25 mouse cellular contexts compared by ENCODE assay signal in the genomic region with DNA sequence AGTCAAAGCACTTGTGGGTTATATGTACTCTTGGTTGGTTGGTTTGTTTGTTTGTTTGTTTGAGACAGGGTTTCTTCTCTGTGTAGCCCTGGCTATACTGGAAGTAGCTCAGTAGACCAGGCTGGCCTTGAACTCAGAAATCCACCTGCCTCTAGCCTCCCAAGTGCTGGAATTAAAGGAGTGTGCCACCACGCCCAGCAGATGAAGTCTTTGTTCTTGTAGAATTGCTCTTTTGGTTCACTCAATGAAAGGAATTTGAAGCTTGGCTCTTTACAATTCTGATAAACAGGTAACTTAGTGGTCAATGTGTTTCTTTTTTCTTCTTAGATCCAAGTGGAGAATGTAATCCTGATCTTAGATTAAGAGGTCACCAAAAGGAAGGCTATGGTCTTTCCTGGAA. TPM values are rescaled to one million over a fixed set of nuclear protein-coding genes. Genes with fewer than 3 reads are reported as not detected.
A peak's percentile ranks its signal among the peaks of the same experiment; 100 is the strongest.
DNase-seq lines count a peak whose midpoint lies in the region; ATAC-seq and TF ChIP-seq lines count a peak whose summit lies in the region.
"Had no signal": no experiment of that assay in that cellular context is flagged by ENCODE, and none has a peak within 500 bp of the region (broad histone marks: within the 10 kb centered on the region; RNA-seq: fewer than 3 reads in every experiment).

No protein-coding gene starts in this region.

- no peak for TF ChIP-seq POLR2A in lung, adult 2 months (IDR thresholded peaks at IDR 0.05; ENCODE audit: borderline replicate concordance, extremely low read depth, low read depth, low read length)

- DNase-seq in midbrain, embryonic 11.5 days (ENCODE audit: low spot score, missing footprints) = peak; percentile 4
- no peak for DNase-seq in midbrain, embryonic 14.5 days
- peak; percentile 54 for DNase-seq in ES-CJ7 (ENCODE audit: low read depth, low spot score)
- peak; percentile 65 for DNase-seq in R1 (ENCODE audit: low read depth, low spot score)
- DNase-seq in ZHBTc4 (ENCODE audit: low read depth, low spot score) = peak; percentile 76
- DNase-seq in lung, postnatal 14 days = no peak
- no peak for DNase-seq in layer of hippocampus, adult 11-12 months (ENCODE audit: low spot score)
- no peak for DNase-seq in lung, adult 2 months
- DNase-seq: adrenal gland, adult 2 months; adrenal gland, adult 8-10 months; adrenal gland, postnatal 10 days; adrenal gland, postnatal 14 days; adrenal gland, postnatal 25 days; adrenal gland, postnatal 36 days; B cell, adult 2 months; cerebellum, adult 11 months; cerebellum, adult 11-12 months; cerebellum, adult 18-20 months; cerebellum, adult 2 months; cerebellum, adult 8-10 months had no signal

- no peak for TF ChIP-seq CTCF in lung, adult 2 months (IDR thresholded peaks at IDR 0.05; ENCODE audit: insufficient read depth, low read length)

- no peaks in the 10 kb centered on the region for H3K9me3 ChIP-seq in midbrain, embryonic 11.5 days (ENCODE audit: control insufficient read depth, low read length)
- no peaks in the 10 kb centered on the region for H3K9me3 ChIP-seq in midbrain, embryonic 14.5 days (ENCODE audit: control insufficient read depth, low read length)
- H3K9me3 ChIP-seq: G1E had no signal

- H3K9ac ChIP-seq in midbrain, embryonic 11.5 days (ENCODE audit: low read length) = no peak overlapping the region
- H3K9ac ChIP-seq in midbrain, embryonic 14.5 days (replicated peaks; ENCODE audit: low read length) = no peak overlapping the region

- no peak overlapping the region for H3K27ac ChIP-seq in midbrain, embryonic 11.5 days (ENCODE audit: low read depth, low read length)
- no peak overlapping the region for H3K27ac ChIP-seq in midbrain, embryonic 14.5 days (replicated peaks; ENCODE audit: low read depth, low read length)

- WGBS in midbrain, embryonic 11.5 days = 85% methylated on average over 1 of the region's 1 CpGs
- 53% methylated on average over 1 of the region's 1 CpGs for WGBS in midbrain, embryonic 14.5 days
- WGBS in lung, adult 2 months = 60% methylated on average over 1 of the region's 1 CpGs

- ATAC-seq in midbrain, embryonic 11.5 days (ENCODE audit: low FRiP score) = no peak
- no peak for ATAC-seq in midbrain, embryonic 14.5 days (ENCODE audit: low FRiP score, low TSS enrichment)
- ATAC-seq: activated CD4-positive, CD25-positive, alpha-beta regulatory T cell, adult 4 months; CD4-positive, CD25-positive, alpha-beta regulatory T cell, adult 4 months; Patski had no signal

- no peaks in the 10 kb centered on the region for H3K36me3 ChIP-seq in midbrain, embryonic 11.5 days (ENCODE audit: control insufficient read depth, insufficient read depth, low read length)
- peaks cover 27% of the 10 kb centered on the region; the same call in 1 of the 2 replicates for H3K36me3 ChIP-seq in midbrain, embryonic 14.5 days (ENCODE audit: control insufficient read depth, insufficient read depth, low read length)

- H3K27me3 ChIP-seq in midbrain, embryonic 11.5 days (ENCODE audit: control insufficient read depth, insufficient read depth, low read length) = no peaks in the 10 kb centered on the region
- H3K27me3 ChIP-seq in midbrain, embryonic 14.5 days (ENCODE audit: control insufficient read depth, insufficient read depth, low read length) = no peaks in the 10 kb centered on the region
- H3K27me3 ChIP-seq: CH12.LX had no signal

- H3K4me1 ChIP-seq in midbrain, embryonic 11.5 days (ENCODE audit: control insufficient read depth, insufficient read depth, low read length) = no peaks in the 10 kb centered on the region
- no peaks in the 10 kb centered on the region for H3K4me1 ChIP-seq in midbrain, embryonic 14.5 days (ENCODE audit: control insufficient read depth, insufficient read depth, low read length)
- no peaks in the 10 kb centered on the region for H3K4me1 ChIP-seq in lung, adult 2 months (ENCODE audit: control insufficient read depth, insufficient read depth, low read length)

- no peak overlapping the region for H3K4me3 ChIP-seq in midbrain, embryonic 11.5 days (ENCODE audit: low read depth, low read length)
- H3K4me3 ChIP-seq in midbrain, embryonic 14.5 days (replicated peaks; ENCODE audit: low read depth, low read length) = no peak overlapping the region
- H3K4me3 ChIP-seq in lung, adult 2 months (replicated peaks; ENCODE audit: extremely low read depth, low read depth, low read length) = no peak overlapping the region

- H3K4me2 ChIP-seq in midbrain, embryonic 11.5 days = no peak overlapping the region
- no peak overlapping the region for H3K4me2 ChIP-seq in midbrain, embryonic 14.5 days (ENCODE audit: low read length)

RNA-seq across cellular contexts. Expression of gene Rbbp7, which starts 10.5 kb away (rescaled TPM):
- 345 and 352 TPM in 2 replicates for polyA plus RNA-seq in midbrain, embryonic 11.5 days (2014; fragmentation: Nextera tagmentation; extraction: Ambion mirVana)
- polyA plus RNA-seq in midbrain, embryonic 14.5 days (2014; fragmentation: Nextera tagmentation; extraction: Ambion mirVana) = 192 and 214 TPM in 2 replicates
- 33.5 and 50.1 TPM in 2 replicates for polyA plus RNA-seq in lung, adult 2 months (2012; rRNA removed)

RNA-seq across cellular contexts. Expression of gene Txlng, which starts 58.5 kb away (rescaled TPM):
- 18.1 and 18.8 TPM in 2 replicates for polyA plus RNA-seq in midbrain, embryonic 11.5 days (2014; fragmentation: Nextera tagmentation; extraction: Ambion mirVana)
- polyA plus RNA-seq in midbrain, embryonic 14.5 days (2014; fragmentation: Nextera tagmentation; extraction: Ambion mirVana) = 13.4 and 15.0 TPM in 2 replicates
- polyA plus RNA-seq in lung, adult 2 months (2012; rRNA removed) = 2.7 and 4.9 TPM in 2 replicates

Comparison
In these comparisons a context has a peak if more than half of its experiments do, and no peak if none do; other contexts are left out.
1. DNase-seq: peak in midbrain, embryonic 11.5 days (single experiment), ES-CJ7 (single experiment), R1 (single experiment) and ZHBTc4 (single experiment); none in midbrain, embryonic 14.5 days (single experiment), lung, postnatal 14 days (single experiment), layer of hippocampus, adult 11-12 months (single experiment) and lung, adult 2 months (single experiment).